Mouse (Mus musculus) heart, adult 2 months (tissue): Measurements from ENCODE around the gene Prkag2. TPM values are rescaled to one million over a fixed set of nuclear protein-coding genes. Genes with fewer than 3 reads are reported as not detected.

Source experiments
- DNase-seq, 2 experiments: peaks; one replicate each; pipeline ENCODE4 v3.0.0; 2021
- H3K27ac ChIP-seq: fragments of 200-600 bp; 2 replicates; pipeline ENCODE4 v1.8.1; 2022
- H3K27me3 ChIP-seq: fragments of 200-500 bp; 2 replicates; pipeline ENCODE4 v1.6.1; 2012; ENCODE audit warnings: mild to moderate bottlenecking, low read length, inconsistent platforms, mixed read lengths; ENCODE audit not compliant: control insufficient read depth, insufficient read depth
- H3K36me3 ChIP-seq: fragments of 200-500 bp; 2 replicates; pipeline ENCODE4 v1.6.1; 2012; ENCODE audit warnings: low read length, inconsistent platforms; ENCODE audit not compliant: control insufficient read depth, insufficient read depth
- H3K4me1 ChIP-seq: fragments of 200-500 bp; 2 replicates; pipeline ENCODE4 v1.6.1; 2011; ENCODE audit warnings: low read length; ENCODE audit not compliant: control insufficient read depth, insufficient read depth
- H3K4me3 ChIP-seq: fragments of 200-600 bp; 2 replicates; pipeline ENCODE4 v1.8.1; 2022
- H3K79me2 ChIP-seq: fragments of 200-500 bp; replicated peaks from 2 replicates; pipeline ENCODE4 v1.6.1; 2012; ENCODE audit warnings: mild to moderate bottlenecking, inconsistent platforms, low read length, moderate library complexity, mixed read lengths; ENCODE audit not compliant: control insufficient read depth, insufficient read depth
- H3K9ac ChIP-seq: fragments of 200-500 bp; 2 replicates; pipeline ENCODE4 v1.6.1; 2012; ENCODE audit warnings: low read depth, mild to moderate bottlenecking, control low read depth, inconsistent platforms, low read length, mixed read lengths
- CTCF ChIP-seq: fragments of 200-600 bp; IDR thresholded peaks from 2 replicates; pipeline ENCODE4 v1.8.1; 2022; ENCODE audit warnings: antibody characterized with exemption, mild to moderate bottlenecking, moderate library complexity
- EP300 ChIP-seq: fragments of 200-500 bp; IDR thresholded peaks from 2 replicates; pipeline ENCODE4 v1.6.1; 2011; ENCODE audit warnings: low read depth, low read length, control low read depth; ENCODE audit not compliant: insufficient read depth
- POLR2A ChIP-seq: fragments of 200-500 bp; IDR thresholded peaks from 2 replicates; pipeline ENCODE4 v1.6.1; 2011; ENCODE audit warnings: mild to moderate bottlenecking, low read depth, low read length, control low read depth; ENCODE audit not compliant: insufficient read depth
- WGBS: fragments of 180-500 bp; shearing (Covaris S2); methylation state at CpG from one replicate; pipeline ENCODE4 v1.1.7; 2018; 5-methylcytosine and 5-hydroxymethylcytosine counted together
- intact Hi-C: fragments of 180-260 bp; cut with DNase I; formaldehyde crosslinking; loops from one replicate; pipeline ENCODE4 v1.15.1; 2025
- polyA plus RNA-seq: library from polyadenylated mRNA; depleted of rRNA; stranded (reverse); fragments of >200 nt; gene quantifications from 2 replicates; pipeline ENCODE4 v1.2.3, GENCODE M21; 2012
- total RNA-seq, 2 experiments: library from RNA; stranded (reverse); gene quantifications; 2 replicates each; pipeline ENCODE4 v1.2.3; 2021

Gene Prkag2
- total and polyA plus RNA-seq, 3 experiments: 23.9 to 25.9 (median 25.2) TPM

DNA sequence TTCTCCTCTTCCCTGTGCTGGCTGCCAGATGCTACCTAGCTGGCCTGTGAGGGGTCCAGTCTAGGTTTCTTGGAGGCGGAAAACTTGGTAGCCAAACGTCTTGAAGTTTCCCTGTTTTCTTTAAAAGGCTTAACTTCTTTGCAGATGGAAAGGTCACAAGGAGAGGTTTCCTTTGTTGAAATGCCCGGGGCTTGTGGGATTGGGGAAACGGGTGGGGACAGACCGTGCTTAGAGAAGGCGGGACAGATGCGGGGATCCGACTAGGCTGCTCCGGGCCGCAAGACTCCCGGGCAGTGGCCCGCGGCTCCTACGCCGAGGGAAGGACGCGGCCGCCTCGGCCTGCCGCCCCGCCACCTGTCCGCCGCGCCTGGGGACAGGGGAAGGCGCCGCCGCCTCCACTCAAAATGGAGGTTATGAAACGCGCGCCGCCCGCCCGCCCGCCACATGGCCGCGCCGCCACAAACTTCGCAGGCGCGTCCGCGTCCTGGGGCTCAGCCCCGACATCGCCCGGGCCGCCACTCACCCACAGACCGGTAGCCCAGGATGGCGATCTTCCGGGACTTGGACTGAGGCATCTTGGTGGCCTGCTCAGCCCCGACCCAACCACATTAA lies 258.7 kb downstream of the Prkag2 start:
- TF ChIP-seq POLR2A: no peak
- TF ChIP-seq CTCF: no peak
- TF ChIP-seq EP300: no peak
- intact Hi-C loops: loop anchor here (2.0 to 5.0 kb wide), 3 partner anchors 67 to 171 kb away; partner anchors contain the start of gene Nub1
- under 1% methylated on average over 49 of the region's 50 CpGs for WGBS
- Histone ChIP-seq H3K4me1 (peaks cover 11% of the 10 kb centered on the region), H3K27ac (peak overlapping the region; percentile 99), H3K9ac (peak overlapping the region; percentile 95), H3K27me3 (no peaks in the 10 kb centered on the region), H3K4me3 (peak overlapping the region; percentile 98), H3K36me3 (peaks cover 14% of the 10 kb centered on the region), H3K79me2 (peaks cover 8% of the 10 kb centered on the region; the same call in 1 of the 2 replicates)
- no peak for DNase-seq

GRCm38 (mm10) chr5:24840975-24841431 lies 259.4 kb downstream of the Prkag2 start:
- Histone ChIP-seq H3K27ac (peak overlapping the region; percentile 99; the same call in 1 of the 2 replicates), H3K36me3 (peaks cover 14% of the 10 kb centered on the region), H3K9ac (peak overlapping the region; percentile 95), H3K27me3 (no peaks in the 10 kb centered on the region), H3K4me1 (peaks cover 11% of the 10 kb centered on the region), H3K4me3 (peak overlapping the region; percentile 98), H3K79me2 (peaks cover 8% of the 10 kb centered on the region; the same call in 1 of the 2 replicates)
- TF ChIP-seq CTCF: no peak
- TF ChIP-seq POLR2A: no peak
- TF ChIP-seq EP300: no peak
- 8% methylated on average over 11 of the region's 11 CpGs for WGBS
- DNase-seq: no peak
- intact Hi-C loops: loop anchor here (5.0 kb wide), 1 partner anchor 171 kb away; no protein-coding TSS in a partner anchor

DNA sequence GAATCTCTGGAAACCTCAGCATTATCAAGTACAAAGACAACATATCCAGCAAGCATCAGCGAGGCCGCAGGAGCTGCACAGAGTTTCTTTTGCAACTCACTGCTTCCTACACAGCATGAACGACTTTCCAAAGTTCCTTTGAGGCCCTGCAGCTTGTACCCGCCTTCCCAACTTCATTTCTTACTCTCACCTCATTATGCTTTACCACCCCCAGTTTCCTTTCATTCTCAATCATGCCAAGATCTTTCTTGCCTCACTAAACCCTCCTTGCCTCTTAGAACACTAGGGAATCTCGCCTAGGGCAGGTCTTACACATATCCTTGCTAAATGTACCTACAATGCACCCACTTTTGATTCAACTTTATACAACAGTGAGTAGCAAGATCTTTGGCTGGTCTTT lies 266.0 kb downstream of the Prkag2 start:
- Histone ChIP-seq H3K79me2 (peaks cover 14% of the 10 kb centered on the region), H3K27me3 (no peaks in the 10 kb centered on the region), H3K4me1 (peaks cover 10% of the 10 kb centered on the region), H3K27ac (no peak overlapping the region), H3K36me3 (peaks cover 11% of the 10 kb centered on the region), H3K9ac (no peak overlapping the region), H3K4me3 (no peak overlapping the region)
- DNase-seq: no peak
- intact Hi-C loops: loop anchor here (10.0 kb wide), 1 partner anchor 390 kb away; the partner anchor contains the start of genes Fastk and Tmub1
- WGBS: 53% methylated on average over 5 of the region's 5 CpGs
- no peak for TF ChIP-seq POLR2A
- TF ChIP-seq CTCF: no peak
- no peak for TF ChIP-seq EP300

DNA sequence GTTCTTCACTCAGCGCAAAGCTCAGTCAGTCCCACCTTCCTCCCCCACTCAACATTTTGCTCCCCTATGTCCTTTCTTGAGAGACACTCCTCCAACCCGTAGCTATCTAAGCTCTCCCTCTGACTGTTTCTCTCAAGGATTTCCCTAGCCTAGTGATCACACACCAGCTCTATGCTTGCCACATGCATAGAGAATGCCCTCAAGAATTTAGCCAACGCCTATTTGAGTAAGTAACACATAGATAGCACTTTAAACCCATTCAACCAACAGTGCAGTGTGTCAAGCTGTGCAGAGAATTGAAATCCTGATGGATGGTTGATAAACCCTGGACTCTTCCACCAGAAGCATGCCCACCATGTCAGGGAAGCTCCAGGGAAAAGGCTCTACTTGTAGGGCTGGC lies 268.5 kb downstream of the Prkag2 start:
- no peak overlapping the region for H3K4me3 ChIP-seq
- no peak overlapping the region for H3K27ac ChIP-seq
- intact Hi-C loops: loop anchor here (10.0 kb wide), 1 partner anchor 387 kb away; the partner anchor contains the start of genes Fastk and Tmub1
- DNase-seq: no peak
- H3K27me3 ChIP-seq: no peaks in the 10 kb centered on the region
- H3K79me2 ChIP-seq: peaks cover 17% of the 10 kb centered on the region
- WGBS: 68% methylated on average over 3 of the region's 3 CpGs
- TF ChIP-seq EP300 (no peak), POLR2A (no peak), CTCF (no peak)
- no peak overlapping the region for H3K9ac ChIP-seq
- H3K36me3 ChIP-seq: peaks cover 7% of the 10 kb centered on the region
- peaks cover 6% of the 10 kb centered on the region for H3K4me1 ChIP-seq

DNA sequence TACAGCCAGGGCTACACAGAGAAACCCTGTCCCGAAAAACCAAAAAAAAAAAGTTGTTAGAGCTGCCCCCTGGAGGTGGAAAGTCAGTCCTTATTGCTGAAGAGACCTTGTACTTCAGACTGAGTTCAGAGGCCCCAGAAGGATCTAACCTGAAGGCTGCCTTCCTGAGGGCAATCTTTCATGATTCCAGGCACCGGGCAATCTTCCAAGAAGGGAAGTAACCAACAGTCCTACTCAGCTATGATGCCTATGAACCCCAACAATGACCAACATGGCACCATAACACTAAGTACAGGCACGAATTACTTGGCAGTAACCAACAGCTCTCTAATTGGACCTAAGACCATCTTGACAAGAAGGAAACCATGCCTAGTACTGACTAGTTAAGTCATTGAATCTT lies 272.0 kb downstream of the Prkag2 start:
- H3K27me3 ChIP-seq: no peaks in the 10 kb centered on the region
- intact Hi-C loops: no loop called here
- WGBS: 82% methylated on average over 3 of the region's 3 CpGs
- H3K36me3 ChIP-seq: peaks cover 24% of the 10 kb centered on the region
- H3K4me3 ChIP-seq: no peak overlapping the region
- no peak for DNase-seq
- H3K9ac ChIP-seq: no peak overlapping the region
- peaks cover 22% of the 10 kb centered on the region for H3K79me2 ChIP-seq
- peaks cover 15% of the 10 kb centered on the region for H3K4me1 ChIP-seq
- H3K27ac ChIP-seq: no peak overlapping the region
- TF ChIP-seq CTCF (peak; percentile 12; the same call in 1 of the 2 replicates), EP300 (no peak)

DNA sequence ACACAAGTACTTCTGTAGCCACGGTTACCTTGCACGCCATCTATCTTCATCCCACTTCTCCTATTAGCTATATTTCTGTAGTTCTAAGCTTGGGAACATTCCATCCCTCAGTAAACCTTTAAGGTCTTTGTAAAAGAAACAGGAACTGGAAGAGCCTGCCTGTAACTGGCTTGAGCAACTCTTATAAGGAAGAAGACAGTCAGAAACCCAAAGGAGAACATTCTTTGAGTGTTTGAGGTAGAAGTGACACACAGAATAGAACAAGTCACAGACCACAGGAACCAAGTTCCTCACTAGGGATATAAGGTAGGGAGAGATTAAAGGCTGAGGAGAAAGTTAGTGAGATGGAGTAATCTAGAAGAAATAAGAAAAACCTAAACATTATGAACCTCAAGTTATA lies 273.3 kb downstream of the Prkag2 start:
- H3K36me3 ChIP-seq: peaks cover 28% of the 10 kb centered on the region
- intact Hi-C loops: no loop called here
- H3K79me2 ChIP-seq: peaks cover 21% of the 10 kb centered on the region
- DNase-seq: no peak
- no peak overlapping the region for H3K9ac ChIP-seq
- no peaks in the 10 kb centered on the region for H3K27me3 ChIP-seq
- 76% methylated on average over 2 of the region's 2 CpGs for WGBS
- no peak overlapping the region for H3K4me3 ChIP-seq
- H3K27ac ChIP-seq: no peak overlapping the region
- H3K4me1 ChIP-seq: peaks cover 13% of the 10 kb centered on the region
- TF ChIP-seq CTCF: no peak
